Mouse (Mus musculus): ENCODE measurements around the gene Col28a1.
"Not testable (repeated sequence)": the region's sequence is repeated elsewhere in the genome, so short reads cannot be mapped to it uniquely, and the experiment has no call there.

Col28a1 gene

GRCm38 (mm10) chr6:7983646-7983979 is 208.8 kb downstream of the Col28a1 start:
- DNase-seq: peak; percentile 34 to 54

DNA sequence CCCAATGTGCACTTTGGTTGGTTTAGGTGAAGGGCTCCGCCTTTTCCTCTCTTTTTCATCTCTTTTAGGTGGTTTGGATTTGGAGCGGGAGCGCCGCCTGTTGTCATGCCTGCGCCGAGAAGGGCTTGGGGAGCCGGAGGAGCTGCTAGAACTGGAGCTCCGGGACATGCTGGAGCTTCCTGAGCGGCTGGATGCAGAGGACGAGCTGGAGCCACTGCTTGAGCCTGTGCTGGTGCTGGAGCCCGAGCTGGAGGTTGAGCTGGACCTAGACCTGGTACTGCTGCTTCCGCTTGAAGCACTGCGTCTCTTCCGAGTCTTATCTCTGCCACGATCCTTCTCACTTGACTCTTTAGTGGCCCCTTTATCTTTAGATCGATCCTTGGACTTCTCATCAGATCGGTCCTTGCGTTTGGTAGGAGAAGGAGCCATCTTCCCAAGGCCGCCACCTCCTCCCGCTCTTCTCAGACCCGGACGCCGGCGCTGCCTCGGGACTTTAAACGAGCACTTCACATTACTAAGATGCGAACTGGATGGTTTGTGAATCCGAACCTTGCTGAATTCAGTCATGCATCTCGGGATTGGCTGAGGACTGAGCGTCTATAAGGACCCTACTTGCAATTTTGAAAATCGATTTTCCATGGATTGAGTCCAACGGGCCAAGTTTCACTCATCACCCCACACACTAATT is 209.3 kb downstream of the Col28a1 start:
- not testable (repeated sequence) for DNase-seq

- no peak for DNase-seq
Observed at GRCm38 (mm10) chr6:7971020-7971760, 221.2 kb downstream of the Col28a1 start.

DNA sequence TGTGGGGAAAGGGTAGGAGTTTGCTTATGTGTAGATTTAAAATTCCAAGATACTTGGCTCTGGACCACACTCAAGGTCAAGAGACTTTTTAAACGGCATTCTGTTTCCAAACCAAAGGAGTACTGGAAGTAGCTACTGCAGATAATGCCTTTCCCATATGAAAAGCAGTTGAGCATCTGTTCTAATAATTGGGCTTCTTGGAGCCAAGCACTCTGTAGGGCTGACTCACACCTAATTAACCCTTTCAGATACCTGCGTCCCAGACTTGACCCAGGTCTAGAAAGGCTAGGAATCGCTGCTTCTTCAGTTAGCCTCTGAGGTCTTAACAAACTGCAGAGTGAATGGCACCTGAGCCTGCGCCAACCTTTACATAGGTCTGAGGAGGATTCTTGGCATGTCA is 223.0 kb downstream of the Col28a1 start:
- no peak for DNase-seq

DNA sequence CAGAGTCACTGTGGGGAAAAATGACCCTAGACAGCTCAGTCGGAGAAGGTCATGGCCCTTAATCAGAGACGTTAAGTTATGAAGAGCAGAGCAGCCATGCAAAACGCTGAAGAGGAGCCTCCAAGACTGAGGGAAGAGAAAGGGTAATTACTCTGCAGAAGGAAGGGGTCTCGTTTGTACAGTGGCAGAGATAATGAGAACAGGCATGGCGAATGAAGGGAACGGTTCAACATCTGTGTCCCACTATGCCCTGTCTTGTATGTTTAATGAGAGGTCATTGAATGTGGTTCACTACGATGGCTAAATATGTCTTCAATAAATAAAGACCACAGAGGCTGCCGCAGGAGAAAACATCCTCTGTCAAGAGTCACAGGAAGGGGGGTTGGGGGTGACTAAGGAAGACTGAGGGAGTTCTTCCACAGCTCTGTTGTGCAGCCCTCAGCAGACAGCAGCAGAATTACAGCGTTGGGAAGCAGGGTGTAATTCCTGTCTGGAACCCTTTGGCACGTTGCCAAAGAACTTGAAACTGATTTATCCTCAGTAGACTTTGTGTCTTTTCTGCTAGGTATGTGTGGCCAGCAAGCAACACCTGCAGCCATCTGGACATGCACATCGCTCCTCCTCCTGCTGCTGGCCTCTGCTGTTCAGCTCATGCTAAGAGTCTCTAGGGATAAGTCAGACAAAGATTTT is 226.4 kb downstream of the Col28a1 start:
- no peak for DNase-seq

DNA sequence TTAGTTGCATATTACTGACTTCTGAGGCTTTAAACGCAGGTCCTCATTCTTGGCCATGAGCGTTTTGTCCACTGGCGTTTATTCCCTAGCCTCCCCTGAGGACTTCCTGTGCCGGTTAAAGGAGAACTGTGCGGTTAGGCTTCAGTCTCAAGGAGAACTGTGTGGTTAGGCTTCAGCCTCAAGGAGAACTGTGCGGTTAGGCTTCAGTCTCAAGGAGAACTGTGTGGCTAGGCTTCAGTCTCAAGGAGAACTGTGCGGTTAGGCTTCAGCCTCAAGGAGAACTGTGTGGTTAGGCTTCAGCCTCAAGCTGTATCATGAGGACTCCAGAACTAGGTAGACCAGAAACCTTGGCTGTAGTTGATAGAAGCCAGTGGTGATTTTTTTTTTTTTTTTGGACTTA is 229.7 kb downstream of the Col28a1 start:
- no peak for DNase-seq

DNA sequence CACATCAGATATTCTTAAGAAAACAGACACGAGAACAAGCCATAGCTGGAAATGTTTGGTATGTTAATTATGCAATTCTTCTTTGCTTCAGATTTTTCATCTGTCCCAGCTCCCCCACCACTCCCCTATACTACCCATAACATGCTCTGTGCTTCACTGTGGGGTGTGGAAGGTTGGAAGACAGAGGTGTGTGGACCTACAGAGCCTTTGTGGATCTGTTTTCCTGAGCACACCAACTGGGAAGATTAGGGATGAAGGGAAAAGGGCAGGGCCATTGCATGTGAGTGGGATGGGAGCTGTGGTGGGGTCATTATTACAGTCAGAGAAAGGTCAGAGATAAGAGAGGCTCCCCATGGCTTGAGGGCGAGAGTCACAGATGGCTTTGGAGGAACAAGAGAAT is 240.2 kb downstream of the Col28a1 start:
- no peak for DNase-seq

DNA sequence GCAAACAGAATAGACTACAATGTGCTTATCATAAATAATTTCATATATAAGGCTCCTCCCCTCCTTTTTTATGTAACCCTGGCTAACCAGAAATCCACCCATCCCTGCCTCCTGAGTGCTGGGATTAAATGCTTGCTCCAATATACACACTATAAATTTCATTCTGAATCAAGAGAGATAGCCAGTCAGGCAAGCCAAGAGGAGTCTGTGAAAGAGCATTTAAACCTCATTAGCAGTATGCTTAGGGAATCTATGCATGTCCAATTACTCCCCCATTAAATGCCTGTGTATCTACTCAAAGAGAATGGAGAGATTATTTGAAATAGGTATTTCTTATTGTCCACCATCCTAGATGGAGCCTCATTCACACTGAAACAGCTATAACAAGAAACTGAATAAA is 240.6 kb downstream of the Col28a1 start:
- no peak for DNase-seq

Data from lung, postnatal 4 days (tissue).